In genomic region chr4:43655656-43656338, GRCm38 (mm10) we compare ENCODE assay signal across 8 mouse cellular contexts. TPM values are rescaled to one million over a fixed set of nuclear protein-coding genes. Genes with fewer than 3 reads are reported as not detected.
A peak's percentile ranks its signal among the peaks of the same experiment; 100 is the strongest.
DNase-seq lines count a peak whose midpoint lies in the region; ATAC-seq lines count a peak whose summit lies in the region.

No protein-coding gene starts in this region.

- DNase-seq in kidney, postnatal 10 days = peak; percentile 43
- DNase-seq in B cell, adult 2 months = no peak
- no peak for DNase-seq in embryo, embryonic 10.5 days (ENCODE audit: low spot score)

- peaks cover 30% of the 10 kb centered on the region for H3K27me3 ChIP-seq in megakaryocyte, embryonic 14.5 days (replicated peaks)
- no peaks in the 10 kb centered on the region for H3K27me3 ChIP-seq in forebrain, embryonic 12.5 days
- H3K27me3 ChIP-seq in neural tube, embryonic 13.5 days = peaks cover 12% of the 10 kb centered on the region

- peak overlapping the region; percentile 91 for H3K27ac ChIP-seq in forebrain, embryonic 12.5 days
- H3K27ac ChIP-seq in neural tube, embryonic 13.5 days (replicated peaks) = peak overlapping the region; percentile 93

- no peak for ATAC-seq in megakaryocyte, adult 5-6 weeks (ENCODE audit: poor library complexity, severe bottlenecking)
- peak; percentile 47 for ATAC-seq in forebrain, embryonic 12.5 days (ENCODE audit: low FRiP score)
- ATAC-seq in neural tube, embryonic 13.5 days (ENCODE audit: low read depth) = peak; percentile 55
- ATAC-seq in monocyte, adult 5-6 weeks (replicated peaks; ENCODE audit: insufficient number of reproducible peaks, low FRiP score, low TSS enrichment, poor library complexity, severe bottlenecking) = no peak

- peak overlapping the region; percentile 73 for H3K4me2 ChIP-seq in forebrain, embryonic 12.5 days
- H3K4me2 ChIP-seq in neural tube, embryonic 13.5 days = peak overlapping the region; percentile 81

- peak overlapping the region; percentile 81 for H3K9ac ChIP-seq in forebrain, embryonic 12.5 days
- peak overlapping the region; percentile 80 for H3K9ac ChIP-seq in neural tube, embryonic 13.5 days

- H3K36me3 ChIP-seq in megakaryocyte, embryonic 14.5 days (replicated peaks; ENCODE audit: low read length) = no peaks in the 10 kb centered on the region
- peaks cover 8% of the 10 kb centered on the region; the same call in 1 of the 2 replicates for H3K36me3 ChIP-seq in forebrain, embryonic 12.5 days (replicated peaks)
- H3K36me3 ChIP-seq in neural tube, embryonic 13.5 days = peaks cover 12% of the 10 kb centered on the region

- peak overlapping the region; percentile 94 for H3K4me3 ChIP-seq in megakaryocyte, embryonic 14.5 days (replicated peaks)
- peak overlapping the region; percentile 72 for H3K4me3 ChIP-seq in forebrain, embryonic 12.5 days (replicated peaks)
- peak overlapping the region; percentile 61 for H3K4me3 ChIP-seq in neural tube, embryonic 13.5 days

- peaks cover 2% of the 10 kb centered on the region; the same call in 1 of the 2 replicates for H3K9me3 ChIP-seq in megakaryocyte, embryonic 14.5 days
- H3K9me3 ChIP-seq in forebrain, embryonic 12.5 days = no peaks in the 10 kb centered on the region
- H3K9me3 ChIP-seq in neural tube, embryonic 13.5 days = no peaks in the 10 kb centered on the region

- 6% methylated on average over 34 of the region's 34 CpGs for WGBS in forebrain, embryonic 12.5 days
- 6% methylated on average over 34 of the region's 34 CpGs for WGBS in neural tube, embryonic 13.5 days

- H3K4me1 ChIP-seq in megakaryocyte, embryonic 14.5 days = peaks cover 12% of the 10 kb centered on the region
- peaks cover 18% of the 10 kb centered on the region for H3K4me1 ChIP-seq in forebrain, embryonic 12.5 days
- peaks cover 26% of the 10 kb centered on the region for H3K4me1 ChIP-seq in neural tube, embryonic 13.5 days (replicated peaks)

RNA-seq across cellular contexts. Expression of gene Hint2, which starts 0.5 kb away (rescaled TPM):
- 8.0 and 30.1 TPM in 2 replicates for polyA plus RNA-seq in megakaryocyte, embryonic 14.5 days (2012; ENCODE audit: insufficient read depth, low replicate concordance)
- total RNA-seq in megakaryocyte, adult 5-6 weeks (2015) = 23.8 and 24.3 TPM in 2 replicates
- total RNA-seq in megakaryocyte, adult 5-6 weeks (2017) = 24.6 and 27.9 TPM in 2 replicates
- polyA plus RNA-seq in forebrain, embryonic 12.5 days (2016; fragmentation: Nextera tagmentation; extraction: Ambion mirVana) = 69.5 and 71.2 TPM in 2 replicates
- polyA plus RNA-seq in neural tube, embryonic 13.5 days (2015; fragmentation: Nextera tagmentation; extraction: Ambion mirVana) = 76.8 and 84.9 TPM in 2 replicates
- total RNA-seq in monocyte, adult 5-6 weeks (2017) = 21.5 to 26.1 TPM (median 25.9 TPM) in 3 replicates

RNA-seq across cellular contexts. Expression of gene Spag8, which starts 2.4 kb away (rescaled TPM):
- polyA plus RNA-seq in megakaryocyte, embryonic 14.5 days (2012; ENCODE audit: insufficient read depth, low replicate concordance) = not detected in 2 replicates
- total RNA-seq in megakaryocyte, adult 5-6 weeks (2015) = not detected in 2 replicates
- not detected in 2 replicates for total RNA-seq in megakaryocyte, adult 5-6 weeks (2017)
- polyA plus RNA-seq in forebrain, embryonic 12.5 days (2016; fragmentation: Nextera tagmentation; extraction: Ambion mirVana) = 4.3 and 4.6 TPM in 2 replicates
- polyA plus RNA-seq in neural tube, embryonic 13.5 days (2015; fragmentation: Nextera tagmentation; extraction: Ambion mirVana) = 3.5 and 4.1 TPM in 2 replicates
- not detected in 3 replicates for total RNA-seq in monocyte, adult 5-6 weeks (2017)

RNA-seq across cellular contexts. Expression of gene Tmem8b, which starts 13.0 kb away (rescaled TPM):
- 2.8 TPM in 1 of 2 replicates, not detected in the other for polyA plus RNA-seq in megakaryocyte, embryonic 14.5 days (2012; ENCODE audit: insufficient read depth, low replicate concordance)
- total RNA-seq in megakaryocyte, adult 5-6 weeks (2015) = 0.27 and 0.42 TPM in 2 replicates
- 0.04 and 0.16 TPM in 2 replicates for total RNA-seq in megakaryocyte, adult 5-6 weeks (2017)
- 12.8 and 13.1 TPM in 2 replicates for polyA plus RNA-seq in forebrain, embryonic 12.5 days (2016; fragmentation: Nextera tagmentation; extraction: Ambion mirVana)
- polyA plus RNA-seq in neural tube, embryonic 13.5 days (2015; fragmentation: Nextera tagmentation; extraction: Ambion mirVana) = 13.5 and 15.6 TPM in 2 replicates
- total RNA-seq in monocyte, adult 5-6 weeks (2017) = 0.19 to 0.32 TPM (median 0.19 TPM) in 3 replicates

RNA-seq across cellular contexts. Expression of gene Fam221b, which starts 13.1 kb away (rescaled TPM):
- polyA plus RNA-seq in megakaryocyte, embryonic 14.5 days (2012; ENCODE audit: insufficient read depth, low replicate concordance) = 0.29 TPM in 1 of 2 replicates, not detected in the other
- 0.11 TPM in 1 of 2 replicates, not detected in the other for total RNA-seq in megakaryocyte, adult 5-6 weeks (2015)
- total RNA-seq in megakaryocyte, adult 5-6 weeks (2017) = 0.20 and 0.33 TPM in 2 replicates
- 2.8 and 3.3 TPM in 2 replicates for polyA plus RNA-seq in forebrain, embryonic 12.5 days (2016; fragmentation: Nextera tagmentation; extraction: Ambion mirVana)
- polyA plus RNA-seq in neural tube, embryonic 13.5 days (2015; fragmentation: Nextera tagmentation; extraction: Ambion mirVana) = 2.4 and 2.9 TPM in 2 replicates
- 0.68 to 1.0 TPM (median 0.96 TPM) in 3 replicates for total RNA-seq in monocyte, adult 5-6 weeks (2017)

RNA-seq across cellular contexts. Expression of gene Npr2, which starts 24.1 kb away (rescaled TPM):
- not detected in 2 replicates for polyA plus RNA-seq in megakaryocyte, embryonic 14.5 days (2012; ENCODE audit: insufficient read depth, low replicate concordance)
- total RNA-seq in megakaryocyte, adult 5-6 weeks (2015) = 0.29 and 1.7 TPM in 2 replicates
- total RNA-seq in megakaryocyte, adult 5-6 weeks (2017) = 0.33 and 1.3 TPM in 2 replicates
- 11.6 and 14.9 TPM in 2 replicates for polyA plus RNA-seq in forebrain, embryonic 12.5 days (2016; fragmentation: Nextera tagmentation; extraction: Ambion mirVana)
- polyA plus RNA-seq in neural tube, embryonic 13.5 days (2015; fragmentation: Nextera tagmentation; extraction: Ambion mirVana) = 26.9 and 27.8 TPM in 2 replicates
- 0.19 to 0.38 TPM in 2 of 3 replicates, not detected in the other for total RNA-seq in monocyte, adult 5-6 weeks (2017)

Comparison
In these comparisons a context has a peak if more than half of its experiments do, and no peak if none do; other contexts are left out.
1. ATAC-seq: peak in forebrain, embryonic 12.5 days (single experiment) and neural tube, embryonic 13.5 days (single experiment); none in megakaryocyte, adult 5-6 weeks (single experiment) and monocyte, adult 5-6 weeks (single experiment).
2. Peak in every context shown above with its lines, with median percentiles within 50 percentile points of each other: H3K4me3 ChIP-seq.